Mouse (Mus musculus) small intestine, adult 2 months (tissue): ENCODE data around the gene Gm9745.

Experiments
- CTCF ChIP-seq: fragments of 200-500 bp; IDR thresholded peaks from 2 replicates; pipeline ENCODE4 v1.5.1; 2012; ENCODE audit warnings: low read depth, mild to moderate bottlenecking, control low read depth, inconsistent platforms, low read length, moderate library complexity, mixed read lengths; ENCODE audit not compliant: insufficient replicate concordance, insufficient read length; ENCODE audit errors: extremely low read depth
- POLR2A ChIP-seq: fragments of 200-500 bp; IDR thresholded peaks from 2 replicates; pipeline ENCODE4 v1.6.1; 2012; ENCODE audit warnings: low read depth, mild to moderate bottlenecking, control low read depth, inconsistent platforms, low read length, moderate library complexity

DNA sequence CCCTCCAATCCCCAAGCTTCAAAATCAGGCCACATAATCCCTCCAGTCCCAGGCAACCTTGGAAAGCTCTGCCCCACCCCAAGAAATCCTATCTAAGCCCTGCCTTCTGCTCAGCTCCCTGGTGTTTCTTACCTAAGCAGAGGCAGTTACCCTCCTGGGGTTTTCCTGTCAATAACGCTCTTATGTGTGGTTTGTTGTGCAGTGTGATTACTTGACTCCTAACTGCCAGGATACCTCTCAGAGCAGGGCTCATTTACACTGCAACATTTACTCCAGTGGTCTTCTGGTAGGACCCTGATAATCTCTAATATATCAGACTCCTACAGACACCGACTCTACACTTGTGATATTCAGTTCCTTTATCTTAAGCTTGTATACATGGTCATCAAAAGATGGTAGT is 14.5 kb downstream of the Gm9745 start:
- TF ChIP-seq CTCF = no peak
- no peak for TF ChIP-seq POLR2A
